Mouse (Mus musculus): ENCODE data around the gene Mpzl1.

DNA sequence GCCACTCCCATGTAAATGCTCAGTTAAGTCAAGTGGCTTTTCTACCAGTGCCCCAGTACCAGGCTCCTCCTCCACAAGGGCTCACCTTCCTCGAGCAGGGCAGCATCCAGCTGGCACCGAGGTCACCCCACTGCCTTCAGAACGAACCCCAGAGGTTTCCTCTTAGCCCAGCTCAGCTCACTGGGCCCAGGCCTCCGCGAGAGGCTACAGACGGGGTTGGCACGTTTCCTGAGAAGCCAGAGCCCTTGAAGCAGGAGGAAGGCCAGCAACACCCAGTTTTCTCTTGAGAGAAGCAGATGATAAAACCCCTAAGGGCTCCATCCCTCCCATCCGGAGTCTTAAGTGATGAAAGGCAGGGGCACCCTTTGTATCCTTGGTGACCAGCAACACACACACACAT, 43.6 kb downstream of the Mpzl1 start:
- TF ChIP-seq CTCF (IDR thresholded peaks at IDR 0.05) = no peak
- no peak for TF ChIP-seq EP300 (IDR thresholded peaks at IDR 0.05)
